Mouse (Mus musculus): ENCODE results near the gene Zfp182. TPM values are rescaled to one million over a fixed set of nuclear protein-coding genes. Genes with fewer than 3 reads are reported as not detected.

The Zfp182 gene
- 17.3 TPM for polyA plus RNA-seq (2017; shearing (Covaris generic))

DNA sequence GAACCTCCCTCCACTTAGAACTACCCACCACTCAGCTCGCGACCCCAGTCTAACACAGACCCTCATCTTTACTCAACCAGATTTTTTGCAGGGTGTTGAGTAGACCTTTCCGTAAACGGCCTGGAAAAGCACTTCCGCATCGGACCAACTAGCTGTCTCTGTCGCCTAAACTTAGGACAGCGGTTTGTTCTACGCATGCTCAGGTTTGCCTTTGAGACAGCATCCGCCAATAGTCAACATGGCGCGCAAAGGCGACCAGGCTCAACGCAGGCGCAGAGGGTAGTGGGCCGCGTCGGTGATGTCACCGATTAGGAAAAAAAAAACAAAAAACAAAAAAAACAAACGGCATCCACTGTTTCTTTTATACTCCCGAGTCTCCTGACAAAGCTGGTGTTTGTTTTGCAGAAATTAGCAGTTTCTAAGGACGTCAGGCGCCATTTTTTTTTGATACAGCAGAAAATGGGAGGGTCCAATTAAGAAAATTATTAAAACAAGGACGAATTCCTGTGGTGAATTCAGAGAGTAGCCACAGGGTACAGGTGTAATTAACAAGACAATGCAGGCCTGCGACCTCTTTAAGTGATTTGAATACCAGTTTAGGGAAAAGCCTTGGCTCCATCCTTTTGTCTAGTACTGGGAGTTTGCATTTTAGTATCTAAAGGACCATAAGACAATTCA, at the start of gene Zfp182:
TSS of gene Zfp182 (minus strand) at position 451 of the 678 bp plus-strand sequence.

DNA sequence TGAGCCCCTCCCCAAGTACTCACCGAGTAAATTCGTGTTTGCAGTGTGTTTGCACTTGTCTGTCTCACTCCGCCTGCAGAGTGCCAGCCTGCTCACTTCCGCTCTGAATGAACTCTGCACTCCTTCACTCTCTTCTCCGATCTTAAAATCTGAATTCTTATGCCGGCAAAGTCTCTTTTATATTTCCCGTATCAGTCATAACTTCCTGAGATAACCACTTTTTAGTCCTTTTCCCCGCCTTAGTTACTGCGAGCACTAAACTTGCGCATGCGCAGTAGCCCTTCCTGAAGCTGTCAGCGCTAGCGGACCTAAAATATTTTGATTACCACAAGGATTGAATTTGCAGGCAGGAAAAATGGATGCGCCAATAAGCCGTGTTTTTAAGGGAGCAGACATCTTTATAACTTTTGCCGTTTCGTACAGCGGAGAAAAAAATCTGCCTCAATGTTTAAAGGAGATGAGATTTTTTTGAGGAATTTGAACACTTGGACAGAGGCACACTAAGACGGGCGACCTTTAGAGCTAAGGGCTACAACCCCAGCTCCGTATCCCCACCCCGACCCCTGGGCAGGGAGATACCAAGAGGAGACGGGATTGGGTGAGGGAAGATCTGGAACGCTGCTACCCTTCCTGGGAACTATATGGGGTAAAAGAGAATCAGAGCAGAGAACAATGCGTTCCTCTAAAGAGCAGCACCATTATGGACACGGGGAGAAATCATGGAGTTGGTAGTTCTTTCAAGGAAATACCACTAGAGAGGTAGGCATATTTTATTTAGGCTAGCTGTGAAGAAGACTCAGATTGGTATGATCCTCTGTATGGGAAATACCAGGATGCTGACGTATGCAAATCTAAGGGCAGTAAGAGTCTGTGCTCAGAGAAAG, 27.1 kb upstream of the Zfp182 start, which contains the start of gene Zfp300:
TSS of gene Zfp300 (minus strand) at position 545 of the 884 bp plus-strand sequence.

DNA sequence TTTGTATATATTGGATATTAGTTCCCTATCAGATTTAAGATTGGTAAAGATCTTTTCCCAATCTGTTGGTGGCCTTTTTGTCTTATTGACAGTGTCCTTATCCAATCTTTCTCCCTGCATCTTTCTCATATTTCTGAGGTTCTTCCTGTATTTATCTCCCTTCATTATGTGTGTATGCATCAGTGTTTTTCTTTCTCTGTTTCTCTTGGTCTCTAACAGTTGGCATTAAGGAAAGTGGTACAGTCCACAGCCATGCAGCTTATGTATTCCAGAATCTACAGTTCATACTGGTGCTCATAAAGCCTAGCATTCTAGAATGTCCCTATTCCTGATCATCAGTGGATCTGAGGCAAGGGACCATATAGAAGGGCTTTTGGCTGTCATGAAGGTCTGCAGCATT, 6.0 kb upstream of the Zfp182 start, which contains the start of gene Spaca5:
TSS of gene Spaca5 (plus strand) at position 301 of the 400 bp plus-strand sequence.

Other genes starting within 250 kb of the Zfp182 start
- gene Timp1, start 192.2 kb downstream of the Zfp182 start, polyA plus RNA-seq (2017; shearing (Covaris generic)), result not detected
- gene Syn1, start 141.3 kb downstream of the Zfp182 start, polyA plus RNA-seq (2017; shearing (Covaris generic)), result 0.50 TPM
- gene Cfp, start 130.8 kb downstream of the Zfp182 start, polyA plus RNA-seq (2017; shearing (Covaris generic)), result 12.3 TPM
- 10.8 TPM for gene Elk1, start 111.7 kb downstream of the Zfp182 start, polyA plus RNA-seq (2017; shearing (Covaris generic))
- 44.0 TPM for gene Uxt, start 100.3 kb downstream of the Zfp182 start, polyA plus RNA-seq (2017; shearing (Covaris generic))
- gene Spaca5, start 6.1 kb upstream of the Zfp182 start, polyA plus RNA-seq (2017; shearing (Covaris generic)), result not detected
- gene Zfp300, start 27.2 kb upstream of the Zfp182 start, polyA plus RNA-seq (2017; shearing (Covaris generic)), result 3.1 TPM
- not detected for gene Ssxa1, start 53.5 kb upstream of the Zfp182 start, polyA plus RNA-seq (2017; shearing (Covaris generic))
- not detected for gene Gm21876, start 113.3 kb upstream of the Zfp182 start, polyA plus RNA-seq (2017; shearing (Covaris generic))